Mouse (Mus musculus): ENCODE measurements around the gene Rhoj.

The Rhoj gene

GRCm38 (mm10) chr12:75350750-75351149 is 42.6 kb downstream of the Rhoj start:
- DNase-seq = peak; percentile 76

GRCm38 (mm10) chr12:75351846-75352245 is 43.7 kb downstream of the Rhoj start:
- DNase-seq = peak; percentile 94

- DNase-seq = peak; percentile 97
Measured at GRCm38 (mm10) chr12:75352410-75352809, 44.3 kb downstream of the Rhoj start.

GRCm38 (mm10) chr12:75354354-75354753 is 46.2 kb downstream of the Rhoj start:
- DNase-seq = peak; percentile 87

- DNase-seq = peak; percentile 87
Measured at GRCm38 (mm10) chr12:75357781-75358180, 49.7 kb downstream of the Rhoj start.

- peak; percentile 96 for DNase-seq
Measured at GRCm38 (mm10) chr12:75358714-75359113, 50.6 kb downstream of the Rhoj start.

GRCm38 (mm10) chr12:75359500-75359899 is 51.4 kb downstream of the Rhoj start:
- DNase-seq = peak; percentile 93

GRCm38 (mm10) chr12:75359921-75360482 is 51.9 kb downstream of the Rhoj start:
- peak; percentile 96 for DNase-seq

GRCm38 (mm10) chr12:75362456-75362855 is 54.3 kb downstream of the Rhoj start:
- peak; percentile 84 for DNase-seq

- peak; percentile 74 for DNase-seq
Measured at GRCm38 (mm10) chr12:75364416-75364815, 56.3 kb downstream of the Rhoj start.

- peak; percentile 94 for DNase-seq
Measured at GRCm38 (mm10) chr12:75365621-75366124, 57.6 kb downstream of the Rhoj start.

GRCm38 (mm10) chr12:75367371-75367770 is 59.2 kb downstream of the Rhoj start:
- DNase-seq = peak; percentile 90

GRCm38 (mm10) chr12:75368527-75368926 is 60.4 kb downstream of the Rhoj start:
- peak; percentile 97 for DNase-seq

- DNase-seq = peak; percentile 98
Measured at GRCm38 (mm10) chr12:75369418-75369851, 61.3 kb downstream of the Rhoj start.

- peak; percentile 77 for DNase-seq
Measured at GRCm38 (mm10) chr12:75374437-75374836, 66.3 kb downstream of the Rhoj start.

GRCm38 (mm10) chr12:75375060-75375459 is 66.9 kb downstream of the Rhoj start:
- peak; percentile 80 for DNase-seq

GRCm38 (mm10) chr12:75376126-75376525 is 68.0 kb downstream of the Rhoj start:
- DNase-seq = peak; percentile 73

GRCm38 (mm10) chr12:75386731-75387130 is 78.6 kb downstream of the Rhoj start:
- peak; percentile 93 for DNase-seq

GRCm38 (mm10) chr12:75387156-75387555 is 79.0 kb downstream of the Rhoj start:
- peak; percentile 97 for DNase-seq

- DNase-seq = peak; percentile 97
Measured at GRCm38 (mm10) chr12:75387846-75388245, 79.7 kb downstream of the Rhoj start.

- DNase-seq = peak; percentile 86
Measured at GRCm38 (mm10) chr12:75388521-75388920, 80.4 kb downstream of the Rhoj start.

GRCm38 (mm10) chr12:75389308-75390135 is 81.4 kb downstream of the Rhoj start:
- DNase-seq = peak; percentile 87

- DNase-seq = no peak
Measured at GRCm38 (mm10) chr12:75391526-75391925, 83.4 kb downstream of the Rhoj start.

Data from heart, adult 11 months (tissue).